Mouse (Mus musculus) heart, embryonic 13.5 days (tissue): ENCODE measurements around the gene Irak4. TPM values are rescaled to one million over a fixed set of nuclear protein-coding genes. Genes with fewer than 3 reads are reported as not detected.

Source experiments
- ATAC-seq: fragments of 200-750 bp; cut with Nextera tagmentation; 2 replicates; pipeline ENCODE4 v1.8.0; 2017; ENCODE audit warnings: moderate TSS enrichment; ENCODE audit not compliant: insufficient number of reproducible peaks, low FRiP score, low TSS enrichment; ENCODE audit errors: extremely low read depth
- H3K27ac ChIP-seq: fragments of 300-500 bp; sonication (generic); replicated peaks from 2 replicates; pipeline ENCODE4 v1.5.1; 2015; ENCODE audit warnings: moderate library complexity, mild to moderate bottlenecking, inconsistent platforms
- H3K27me3 ChIP-seq: fragments of 300-500 bp; sonication (generic); replicated peaks from 2 replicates; pipeline ENCODE4 v1.6.1; 2015; ENCODE audit warnings: mild to moderate bottlenecking, inconsistent platforms
- H3K36me3 ChIP-seq: fragments of 300-500 bp; sonication (generic); 2 replicates; pipeline ENCODE4 v1.6.1; 2015; ENCODE audit warnings: mild to moderate bottlenecking, inconsistent platforms
- H3K4me1 ChIP-seq: fragments of 300-500 bp; sonication (generic); 2 replicates; pipeline ENCODE4 v1.6.1; 2015; ENCODE audit warnings: inconsistent platforms
- H3K4me2 ChIP-seq: fragments of 300-500 bp; sonication (generic); 2 replicates; pipeline ENCODE4 v1.6.1; 2015; ENCODE audit warnings: inconsistent platforms, mild to moderate bottlenecking, moderate library complexity
- H3K4me3 ChIP-seq: fragments of 300-500 bp; sonication (generic); 2 replicates; pipeline ENCODE4 v1.5.1; 2015; ENCODE audit warnings: moderate library complexity, mild to moderate bottlenecking, inconsistent platforms
- H3K9ac ChIP-seq: fragments of 300-500 bp; sonication (generic); 2 replicates; pipeline ENCODE4 v1.6.1; 2015; ENCODE audit warnings: inconsistent platforms, mild to moderate bottlenecking, moderate library complexity
- H3K9me3 ChIP-seq: fragments of 300-500 bp; sonication (generic); 2 replicates; pipeline ENCODE4 v1.6.1; 2016; ENCODE audit warnings: inconsistent platforms
- WGBS: fragments of 180-500 bp; shearing (Covaris S2); methylation state at CpG from one replicate; pipeline ENCODE4 v1.1.7; 2015; ENCODE audit warnings: mixed read lengths; 5-methylcytosine and 5-hydroxymethylcytosine counted together
- polyA plus RNA-seq: library from polyadenylated mRNA; unstranded; fragments of >200 nt; fragmentation: Nextera tagmentation; extraction: Ambion mirVana; gene quantifications from 2 replicates; pipeline ENCODE4 v1.2.1, GENCODE M21; 2015

Irak4 gene
- polyA plus RNA-seq, result 3.8 and 4.3 TPM in 2 replicates

- Histone ChIP-seq H3K9ac (peak within 1 kb of the TSS; percentile 88), H3K27ac (peak within 1 kb of the TSS; percentile 74), H3K27me3 (no peaks in the 10 kb centered on the region), H3K36me3 (0 out of 2 replicates have a peak, but pooled peaks cover under 1% of the 10 kb centered on the region), H3K9me3 (no peaks in the 10 kb centered on the region), H3K4me1 (peaks cover 6% of the 10 kb centered on the region), H3K4me3 (peak within 1 kb of the TSS; percentile 92), H3K4me2 (peak within 1 kb of the TSS; percentile 86)
- peak; percentile 94 for ATAC-seq
- under 1% methylated on average over 45 of the region's 45 CpGs for WGBS
Observed at GRCm38 (mm10) chr15:94543409-94544051, at the start of gene Irak4, which contains the start of gene Pus7l. Irak4 (plus strand) TSS chr15:94543643. Pus7l (minus strand) TSS chr15:94543547.

GRCm38 (mm10) chr15:94494445-94494844, 49.0 kb upstream of the Irak4 start:
- H3K36me3 ChIP-seq, result no peaks in the 10 kb centered on the region
- WGBS, result 90% methylated on average over 1 of the region's 1 CpGs

GRCm38 (mm10) chr15:94495936-94496335, 47.5 kb upstream of the Irak4 start:
- H3K4me2 ChIP-seq, result no peak overlapping the region
- H3K9ac ChIP-seq, result no peak overlapping the region
- H3K36me3 ChIP-seq, result no peaks in the 10 kb centered on the region
- ATAC-seq, result no peak
- 68% methylated on average over 10 of the region's 10 CpGs for WGBS
- no peaks in the 10 kb centered on the region for H3K4me1 ChIP-seq
- H3K27ac ChIP-seq, result no peak overlapping the region
- H3K27me3 ChIP-seq, result no peaks in the 10 kb centered on the region
- H3K9me3 ChIP-seq, result no peaks in the 10 kb centered on the region
- no peak overlapping the region for H3K4me3 ChIP-seq

More at GRCm38 (mm10) chr15:94494445-94494844, 49.0 kb upstream of the Irak4 start:
- no peak overlapping the region for H3K9ac ChIP-seq
- no peaks in the 10 kb centered on the region for H3K4me1 ChIP-seq
- no peak overlapping the region for H3K4me2 ChIP-seq
- H3K27ac ChIP-seq, result no peak overlapping the region
- ATAC-seq, result no peak
- H3K9me3 ChIP-seq, result no peaks in the 10 kb centered on the region
- H3K27me3 ChIP-seq, result no peaks in the 10 kb centered on the region
- H3K4me3 ChIP-seq, result no peak overlapping the region

- Histone ChIP-seq H3K9me3 (no peaks in the 10 kb centered on the region), H3K4me2 (no peak overlapping the region), H3K36me3 (no peaks in the 10 kb centered on the region), H3K27ac (no peak overlapping the region), H3K4me3 (no peak overlapping the region), H3K4me1 (no peaks in the 10 kb centered on the region), H3K9ac (no peak overlapping the region), H3K27me3 (no peaks in the 10 kb centered on the region)
- no peak for ATAC-seq
- 50% methylated on average over 1 of the region's 1 CpGs for WGBS
Observed at GRCm38 (mm10) chr15:94499260-94499659, 44.2 kb upstream of the Irak4 start.

- H3K4me2 ChIP-seq, result no peak overlapping the region
- no peak overlapping the region for H3K27ac ChIP-seq
- no peak overlapping the region for H3K4me3 ChIP-seq
- H3K27me3 ChIP-seq, result no peaks in the 10 kb centered on the region
- no peaks in the 10 kb centered on the region for H3K36me3 ChIP-seq
- H3K9ac ChIP-seq, result no peak overlapping the region
- H3K4me1 ChIP-seq, result no peaks in the 10 kb centered on the region
- WGBS, result 70% methylated on average over 12 of the region's 12 CpGs
- ATAC-seq, result no peak
- peaks cover 4% of the 10 kb centered on the region; the same call in 1 of the 2 replicates for H3K9me3 ChIP-seq
Observed at GRCm38 (mm10) chr15:94503451-94504215, 39.8 kb upstream of the Irak4 start.

GRCm38 (mm10) chr15:94517913-94518491, 25.4 kb upstream of the Irak4 start:
- H3K27ac ChIP-seq, result no peak overlapping the region
- no peaks in the 10 kb centered on the region; the same call in 1 of the 2 replicates for H3K36me3 ChIP-seq
- no peaks in the 10 kb centered on the region for H3K4me1 ChIP-seq
- no peak overlapping the region for H3K4me3 ChIP-seq
- H3K27me3 ChIP-seq, result no peaks in the 10 kb centered on the region
- ATAC-seq, result no peak
- 67% methylated on average over 16 of the region's 16 CpGs for WGBS
- no peaks in the 10 kb centered on the region for H3K9me3 ChIP-seq
- no peak overlapping the region; the same call in 1 of the 2 replicates for H3K4me2 ChIP-seq
- no peak overlapping the region for H3K9ac ChIP-seq

- Histone ChIP-seq H3K27me3 (no peaks in the 10 kb centered on the region), H3K4me1 (no peaks in the 10 kb centered on the region), H3K4me3 (no peak overlapping the region), H3K4me2 (no peak overlapping the region), H3K9me3 (no peaks in the 10 kb centered on the region), H3K9ac (no peak overlapping the region), H3K36me3 (peaks cover 12% of the 10 kb centered on the region; the same call in 1 of the 2 replicates), H3K27ac (no peak overlapping the region)
- no peak for ATAC-seq
- 38% methylated on average over 9 of the region's 9 CpGs for WGBS
Observed at GRCm38 (mm10) chr15:94520205-94520900, 23.1 kb upstream of the Irak4 start.

GRCm38 (mm10) chr15:94520959-94521358, 22.5 kb upstream of the Irak4 start:
- 70% methylated on average over 5 of the region's 5 CpGs for WGBS
- Histone ChIP-seq H3K9me3 (no peaks in the 10 kb centered on the region), H3K27me3 (no peaks in the 10 kb centered on the region), H3K27ac (no peak overlapping the region), H3K4me3 (no peak overlapping the region), H3K9ac (no peak overlapping the region), H3K4me2 (no peak overlapping the region), H3K36me3 (peaks cover 17% of the 10 kb centered on the region), H3K4me1 (no peaks in the 10 kb centered on the region)
- no peak for ATAC-seq

- WGBS, result 72% methylated on average over 28 of the region's 28 CpGs
- Histone ChIP-seq H3K4me2 (no peak overlapping the region), H3K9ac (no peak overlapping the region), H3K9me3 (no peaks in the 10 kb centered on the region), H3K36me3 (peaks cover 36% of the 10 kb centered on the region), H3K27ac (no peak overlapping the region), H3K27me3 (no peaks in the 10 kb centered on the region), H3K4me1 (no peaks in the 10 kb centered on the region), H3K4me3 (no peak overlapping the region)
- no peak for ATAC-seq
Observed at GRCm38 (mm10) chr15:94523251-94523650, 20.2 kb upstream of the Irak4 start.

- ATAC-seq, result no peak
Observed at GRCm38 (mm10) chr15:94524956-94525355, 18.5 kb upstream of the Irak4 start.

GRCm38 (mm10) chr15:94530519-94530918, 12.9 kb upstream of the Irak4 start:
- H3K9ac ChIP-seq, result no peak overlapping the region
- no peak overlapping the region for H3K27ac ChIP-seq
- no peaks in the 10 kb centered on the region for H3K9me3 ChIP-seq
- peaks cover 68% of the 10 kb centered on the region for H3K36me3 ChIP-seq
- H3K27me3 ChIP-seq, result no peaks in the 10 kb centered on the region
- no peaks in the 10 kb centered on the region for H3K4me1 ChIP-seq
- no peak overlapping the region for H3K4me3 ChIP-seq
- H3K4me2 ChIP-seq, result no peak overlapping the region
- 74% methylated on average over 3 of the region's 3 CpGs for WGBS
- no peak for ATAC-seq

More at GRCm38 (mm10) chr15:94524956-94525355, 18.5 kb upstream of the Irak4 start:
- Histone ChIP-seq H3K9ac (no peak overlapping the region), H3K27ac (no peak overlapping the region), H3K27me3 (no peaks in the 10 kb centered on the region), H3K4me2 (no peak overlapping the region), H3K4me3 (no peak overlapping the region), H3K36me3 (peaks cover 50% of the 10 kb centered on the region), H3K9me3 (no peaks in the 10 kb centered on the region), H3K4me1 (no peaks in the 10 kb centered on the region)
- WGBS, result 78% methylated on average over 12 of the region's 12 CpGs
